Mouse (Mus musculus) heart, adult 2 months (tissue): ENCODE results near the gene Lyzl6. TPM values are rescaled to one million over a fixed set of nuclear protein-coding genes. Genes with fewer than 3 reads are reported as not detected.

Experiments used
- DNase-seq, 2 experiments: peaks; one replicate each; pipeline ENCODE4 v3.0.0; 2021
- H3K27ac ChIP-seq: fragments of 200-600 bp; 2 replicates; pipeline ENCODE4 v1.8.1; 2022
- H3K27me3 ChIP-seq: fragments of 200-500 bp; 2 replicates; pipeline ENCODE4 v1.6.1; 2012; ENCODE audit warnings: mild to moderate bottlenecking, low read length, inconsistent platforms, mixed read lengths; ENCODE audit not compliant: control insufficient read depth, insufficient read depth
- H3K36me3 ChIP-seq: fragments of 200-500 bp; 2 replicates; pipeline ENCODE4 v1.6.1; 2012; ENCODE audit warnings: low read length, inconsistent platforms; ENCODE audit not compliant: control insufficient read depth, insufficient read depth
- H3K4me1 ChIP-seq: fragments of 200-500 bp; 2 replicates; pipeline ENCODE4 v1.6.1; 2011; ENCODE audit warnings: low read length; ENCODE audit not compliant: control insufficient read depth, insufficient read depth
- H3K4me3 ChIP-seq: fragments of 200-600 bp; 2 replicates; pipeline ENCODE4 v1.8.1; 2022
- H3K79me2 ChIP-seq: fragments of 200-500 bp; replicated peaks from 2 replicates; pipeline ENCODE4 v1.6.1; 2012; ENCODE audit warnings: mild to moderate bottlenecking, inconsistent platforms, low read length, moderate library complexity, mixed read lengths; ENCODE audit not compliant: control insufficient read depth, insufficient read depth
- H3K9ac ChIP-seq: fragments of 200-500 bp; 2 replicates; pipeline ENCODE4 v1.6.1; 2012; ENCODE audit warnings: low read depth, mild to moderate bottlenecking, control low read depth, inconsistent platforms, low read length, mixed read lengths
- CTCF ChIP-seq: fragments of 200-600 bp; IDR thresholded peaks from 2 replicates; pipeline ENCODE4 v1.8.1; 2022; ENCODE audit warnings: antibody characterized with exemption, mild to moderate bottlenecking, moderate library complexity
- EP300 ChIP-seq: fragments of 200-500 bp; IDR thresholded peaks from 2 replicates; pipeline ENCODE4 v1.6.1; 2011; ENCODE audit warnings: low read depth, low read length, control low read depth; ENCODE audit not compliant: insufficient read depth
- POLR2A ChIP-seq: fragments of 200-500 bp; IDR thresholded peaks from 2 replicates; pipeline ENCODE4 v1.6.1; 2011; ENCODE audit warnings: mild to moderate bottlenecking, low read depth, low read length, control low read depth; ENCODE audit not compliant: insufficient read depth
- WGBS: fragments of 180-500 bp; shearing (Covaris S2); methylation state at CpG from one replicate; pipeline ENCODE4 v1.1.7; 2018; 5-methylcytosine and 5-hydroxymethylcytosine counted together
- intact Hi-C: fragments of 180-260 bp; cut with DNase I; formaldehyde crosslinking; loops from one replicate; pipeline ENCODE4 v1.15.1; 2025
- polyA plus RNA-seq: library from polyadenylated mRNA; depleted of rRNA; stranded (reverse); fragments of >200 nt; gene quantifications from 2 replicates; pipeline ENCODE4 v1.2.3, GENCODE M21; 2012
- total RNA-seq, 2 experiments: library from RNA; stranded (reverse); gene quantifications; 2 replicates each; pipeline ENCODE4 v1.2.3; 2021

Lyzl6 gene
- total and polyA plus RNA-seq, 3 experiments = not detected

DNA sequence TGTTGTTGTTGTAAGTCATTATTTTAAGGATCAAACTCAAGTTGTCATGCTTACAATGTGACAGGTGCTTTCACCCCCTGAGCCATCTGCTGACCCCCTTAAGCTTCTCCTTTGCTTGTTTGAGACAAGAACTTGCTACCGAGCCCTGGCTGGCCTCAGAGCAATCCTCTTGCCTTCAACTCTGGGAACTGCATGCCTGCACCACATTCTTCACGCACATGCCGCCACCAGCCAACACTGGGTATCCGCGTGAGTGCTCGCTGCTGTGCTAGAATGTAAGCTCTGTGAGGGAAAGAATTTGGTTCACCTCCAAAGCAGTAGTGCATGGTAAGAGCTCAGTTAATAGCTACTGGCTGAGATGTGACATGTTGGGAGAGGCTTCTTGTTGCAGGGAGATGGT is 2.4 kb downstream of the Lyzl6 start:
- DNase-seq = no peak
- WGBS = 74% methylated on average over 6 of the region's 6 CpGs
- H3K4me3 ChIP-seq = no peak overlapping the region
- no peaks in the 10 kb centered on the region for H3K79me2 ChIP-seq
- H3K9ac ChIP-seq = no peak overlapping the region
- no peaks in the 10 kb centered on the region; the same call in 1 of the 2 replicates for H3K27me3 ChIP-seq
- no peak overlapping the region for H3K27ac ChIP-seq
- no peaks in the 10 kb centered on the region for H3K4me1 ChIP-seq
- intact Hi-C loops = no loop called here
- H3K36me3 ChIP-seq = no peaks in the 10 kb centered on the region
- TF ChIP-seq POLR2A = no peak
- TF ChIP-seq EP300 = no peak
- no peak for TF ChIP-seq CTCF

DNA sequence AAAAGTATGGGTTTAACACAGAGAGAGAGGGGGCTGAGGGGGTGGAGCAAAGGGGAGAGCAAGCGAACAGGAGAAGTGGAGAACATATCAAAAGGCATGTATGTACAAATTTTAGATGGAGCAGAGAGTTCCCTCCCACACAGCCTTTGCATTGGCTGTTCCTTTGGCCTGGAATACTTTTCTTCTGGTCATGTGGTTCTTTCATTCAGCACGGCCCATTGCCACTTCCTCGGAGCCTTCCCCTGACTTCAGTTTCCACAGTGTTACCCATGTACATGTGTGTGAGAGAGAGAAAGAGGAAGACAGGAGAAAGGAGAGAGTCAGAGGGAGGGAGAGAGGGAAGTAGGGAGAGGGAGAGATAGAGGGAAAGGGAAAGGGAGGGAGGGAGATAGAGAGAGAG is 3.2 kb downstream of the Lyzl6 start:
- Histone ChIP-seq H3K9ac (no peak overlapping the region), H3K27ac (no peak overlapping the region), H3K4me3 (no peak overlapping the region), H3K27me3 (no peaks in the 10 kb centered on the region; the same call in 1 of the 2 replicates), H3K36me3 (no peaks in the 10 kb centered on the region), H3K79me2 (no peaks in the 10 kb centered on the region), H3K4me1 (no peaks in the 10 kb centered on the region)
- WGBS = 56% methylated on average over 3 of the region's 3 CpGs
- TF ChIP-seq POLR2A (no peak), CTCF (no peak), EP300 (no peak)
- DNase-seq = no peak
- intact Hi-C loops = no loop called here

DNA sequence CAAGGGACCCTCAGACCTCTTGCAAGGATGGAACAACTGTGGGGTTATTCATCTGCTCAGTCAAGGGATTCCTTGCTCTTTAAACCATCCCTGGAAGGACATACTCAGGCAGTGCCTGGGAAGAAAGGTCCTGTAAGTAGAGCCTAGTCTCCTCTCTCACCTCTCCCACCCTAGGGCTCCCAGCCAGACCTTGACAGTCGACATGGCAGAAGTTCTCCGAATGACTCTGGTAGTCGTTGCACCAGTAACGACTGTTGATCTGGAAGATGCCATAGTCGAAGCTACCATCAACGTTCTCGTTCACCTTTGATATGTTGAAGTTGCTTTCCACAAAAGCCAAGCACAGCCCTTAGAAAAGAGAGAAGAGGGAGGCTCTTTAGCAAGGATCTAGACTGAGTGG is 3.9 kb downstream of the Lyzl6 start:
- intact Hi-C loops = no loop called here
- no peak overlapping the region for H3K4me3 ChIP-seq

DNA sequence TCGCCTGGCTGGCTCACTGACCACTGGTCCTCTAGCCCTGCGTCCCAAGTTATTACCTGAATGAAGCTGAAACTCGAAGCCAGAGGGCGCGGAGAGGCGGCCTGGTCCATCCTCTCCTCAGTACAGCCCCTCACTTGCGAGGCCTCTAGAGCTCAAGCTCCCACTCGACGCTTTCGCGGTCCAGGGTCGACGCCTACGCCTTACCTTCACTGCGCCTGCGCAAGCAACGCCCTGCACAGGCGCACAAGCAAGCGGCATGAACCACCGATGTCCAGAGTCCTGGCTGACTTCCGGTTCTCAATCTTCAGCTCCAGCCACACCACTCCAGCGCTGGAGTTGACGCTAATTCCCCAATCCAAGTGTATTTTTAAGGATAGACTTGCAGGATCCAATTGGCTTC is 11.2 kb downstream of the Lyzl6 start:
- Histone ChIP-seq H3K27me3 (no peaks in the 10 kb centered on the region), H3K27ac (no peak overlapping the region), H3K79me2 (no peaks in the 10 kb centered on the region), H3K36me3 (no peaks in the 10 kb centered on the region), H3K4me3 (no peak overlapping the region), H3K9ac (no peak overlapping the region), H3K4me1 (no peaks in the 10 kb centered on the region)
- no peak for TF ChIP-seq POLR2A
- TF ChIP-seq CTCF = no peak
- no peak for TF ChIP-seq EP300
- no peak for DNase-seq
- WGBS = 73% methylated on average over 23 of the region's 23 CpGs
- intact Hi-C loops = no loop called here

More for the DNA sequence above, 3.9 kb downstream of the Lyzl6 start:
- WGBS = 77% methylated on average over 7 of the region's 7 CpGs
- no peak overlapping the region for H3K9ac ChIP-seq
- H3K79me2 ChIP-seq = no peaks in the 10 kb centered on the region
- no peaks in the 10 kb centered on the region; the same call in 1 of the 2 replicates for H3K27me3 ChIP-seq
- TF ChIP-seq POLR2A = no peak
- TF ChIP-seq CTCF = no peak
- no peak for TF ChIP-seq EP300
- no peaks in the 10 kb centered on the region for H3K36me3 ChIP-seq
- DNase-seq = no peak
- no peaks in the 10 kb centered on the region for H3K4me1 ChIP-seq
- H3K27ac ChIP-seq = no peak overlapping the region

DNA sequence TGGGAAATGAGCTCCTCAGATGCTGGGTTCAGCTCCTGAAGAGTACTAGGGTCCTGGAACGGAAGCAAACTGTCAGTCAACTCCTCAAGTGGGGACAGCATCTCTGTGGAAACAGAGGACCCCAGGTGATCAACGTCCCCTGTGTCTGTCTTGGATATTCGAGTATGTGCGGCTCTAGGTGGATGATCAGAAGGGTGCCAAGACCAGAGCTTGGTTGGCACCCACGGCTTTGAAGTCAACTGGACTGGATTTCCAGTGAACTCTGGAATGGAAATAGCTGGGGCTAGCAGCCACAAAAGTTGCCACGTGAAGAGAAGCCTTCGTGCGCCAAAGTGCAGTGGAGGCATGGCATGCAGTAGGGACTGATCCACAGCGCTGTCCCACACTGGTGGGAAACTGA is 17.6 kb downstream of the Lyzl6 start, which contains the start of gene Gm884:
Gm884 (minus strand) TSS at position 101 of the 400 bp plus-strand sequence.
- Histone ChIP-seq H3K9ac (no peak within 1 kb of the TSS), H3K27ac (no peak within 1 kb of the TSS), H3K27me3 (no peaks in the 10 kb centered on the region), H3K79me2 (no peaks in the 10 kb centered on the region), H3K4me3 (no peak within 1 kb of the TSS), H3K4me1 (no peaks in the 10 kb centered on the region), H3K36me3 (no peaks in the 10 kb centered on the region)
- intact Hi-C loops = no loop called here
- no peak for DNase-seq
- TF ChIP-seq POLR2A = no peak
- no peak for TF ChIP-seq CTCF
- no peak for TF ChIP-seq EP300
- 75% methylated on average over 9 of the region's 9 CpGs for WGBS

DNA sequence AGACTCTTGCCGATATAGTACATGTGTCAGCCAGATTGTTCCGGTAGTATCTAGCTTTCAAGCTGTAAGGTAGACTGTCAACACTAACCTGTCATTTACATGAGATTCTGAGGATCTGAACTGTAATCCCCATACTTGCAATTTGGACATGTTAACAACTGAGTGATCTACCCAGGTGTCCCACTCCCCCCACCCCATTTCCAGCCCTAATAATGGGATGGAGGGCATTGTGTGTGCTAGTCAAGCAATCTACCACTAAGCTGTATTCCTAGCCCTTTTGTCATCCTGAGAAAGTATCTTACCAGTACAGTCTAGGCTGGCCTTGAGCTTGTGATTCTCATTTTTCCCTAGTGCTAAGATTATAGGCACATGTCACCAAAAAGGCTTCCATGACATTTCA is 27.9 kb downstream of the Lyzl6 start:
- H3K4me1 ChIP-seq = no peaks in the 10 kb centered on the region
- no peak overlapping the region for H3K9ac ChIP-seq
- no peak overlapping the region for H3K27ac ChIP-seq
- intact Hi-C loops = no loop called here
- no peaks in the 10 kb centered on the region for H3K79me2 ChIP-seq
- no peak for TF ChIP-seq CTCF
- H3K36me3 ChIP-seq = no peaks in the 10 kb centered on the region
- H3K4me3 ChIP-seq = no peak overlapping the region
- WGBS = 87% methylated on average over 2 of the region's 2 CpGs
- H3K27me3 ChIP-seq = no peaks in the 10 kb centered on the region
- no peak for DNase-seq
